Mouse (Mus musculus): ENCODE measurements at regions not wholly inside any gene's neighbourhood (a gene's known extent, or its start where the extent isn't known, plus 50 kb on each side); places are given as distances from the start of the nearest gene placed in this dataset.

- Histone ChIP-seq H3K27me3 (ENCODE audit: low read depth, poor library complexity, severe bottlenecking) (no peaks in the 10 kb centered on the region), H3K4me1 (peaks cover 3% of the 10 kb centered on the region), H3K4me3 (no peak overlapping the region), H3K36me3 (no peaks in the 10 kb centered on the region), H3K9me3 (replicated peaks) (no peaks in the 10 kb centered on the region), H3K27ac (no peak overlapping the region)
- no peak for DNase-seq (ENCODE audit: low spot score)
- 84% methylated on average over 2 of the region's 2 CpGs for WGBS
Observed at GRCm38 (mm10) chr1:183933845-183934244, 79.3 kb upstream of the Dusp10 start.

- Histone ChIP-seq H3K27me3 (ENCODE audit: low read depth, poor library complexity, severe bottlenecking) (no peaks in the 10 kb centered on the region), H3K9me3 (replicated peaks) (no peaks in the 10 kb centered on the region), H3K4me1 (peaks cover 6% of the 10 kb centered on the region), H3K4me3 (no peak overlapping the region), H3K27ac (no peak overlapping the region), H3K36me3 (no peaks in the 10 kb centered on the region)
- WGBS, result 91% methylated on average over 11 of the region's 11 CpGs
- DNase-seq (ENCODE audit: low spot score), result no peak
Observed at GRCm38 (mm10) chr1:183937166-183937565, 75.9 kb upstream of the Dusp10 start.

GRCm38 (mm10) chr1:183938361-183938760, 74.7 kb upstream of the Dusp10 start:
- no peaks in the 10 kb centered on the region for H3K9me3 ChIP-seq (replicated peaks)
- no peak for DNase-seq (ENCODE audit: low spot score)
- 79% methylated on average over 6 of the region's 6 CpGs for WGBS

DNA sequence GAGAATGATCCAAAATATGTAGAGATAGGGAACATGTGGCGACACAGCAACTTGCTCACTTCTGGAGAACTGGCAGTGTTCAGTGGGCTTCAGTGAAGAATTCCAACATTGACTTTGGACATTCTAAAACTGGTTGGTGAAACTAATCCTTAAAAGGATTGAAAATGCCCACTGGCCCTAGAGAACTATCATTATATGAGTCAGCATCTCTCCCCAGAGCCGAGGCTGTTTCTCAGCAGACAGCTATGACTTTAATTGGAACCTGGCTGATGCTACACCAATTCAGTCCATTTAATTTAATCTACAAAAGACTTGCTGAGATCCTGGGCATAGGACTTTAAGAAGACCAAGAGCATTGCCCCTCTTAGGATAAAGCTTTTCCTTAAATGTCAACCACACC, 72.4 kb upstream of the Dusp10 start:
- Histone ChIP-seq H3K4me1 (peaks cover 6% of the 10 kb centered on the region), H3K27me3 (ENCODE audit: low read depth, poor library complexity, severe bottlenecking) (no peaks in the 10 kb centered on the region)

More at GRCm38 (mm10) chr1:183938361-183938760, 74.7 kb upstream of the Dusp10 start:
- no peaks in the 10 kb centered on the region for H3K27me3 ChIP-seq (ENCODE audit: low read depth, poor library complexity, severe bottlenecking)
- no peaks in the 10 kb centered on the region for H3K36me3 ChIP-seq
- H3K4me3 ChIP-seq, result no peak overlapping the region
- peaks cover 6% of the 10 kb centered on the region for H3K4me1 ChIP-seq
- no peak overlapping the region for H3K27ac ChIP-seq

DNA sequence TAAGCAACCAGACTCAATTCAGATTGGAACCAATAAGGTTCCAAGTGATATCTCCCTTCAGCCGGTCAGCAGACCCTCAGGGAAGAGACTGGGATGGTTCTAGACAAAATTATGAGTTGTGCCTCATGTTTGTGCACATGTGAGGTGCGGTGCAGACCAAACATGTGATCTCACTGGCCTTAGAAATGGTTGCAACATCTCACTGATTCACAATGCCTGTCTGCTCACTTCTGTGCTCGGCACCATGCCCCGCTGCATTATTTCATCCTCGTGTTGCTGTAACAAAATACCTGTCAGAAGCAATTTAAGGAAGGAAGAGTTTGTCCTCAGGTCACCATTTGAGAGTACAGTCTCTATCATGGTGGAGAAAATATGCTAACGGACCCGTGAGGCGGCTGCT, 66.9 kb upstream of the Dusp10 start:
- Histone ChIP-seq H3K4me1 (peaks cover 2% of the 10 kb centered on the region; the same call in 1 of the 2 replicates), H3K4me3 (no peak overlapping the region), H3K9me3 (replicated peaks) (no peaks in the 10 kb centered on the region), H3K36me3 (no peaks in the 10 kb centered on the region), H3K27ac (no peak overlapping the region), H3K27me3 (ENCODE audit: low read depth, poor library complexity, severe bottlenecking) (no peaks in the 10 kb centered on the region)
- no peak for DNase-seq (ENCODE audit: low spot score)
- WGBS, result 94% methylated on average over 8 of the region's 8 CpGs

More for the DNA sequence above, 72.4 kb upstream of the Dusp10 start:
- Histone ChIP-seq H3K4me3 (no peak overlapping the region), H3K27ac (no peak overlapping the region), H3K36me3 (no peaks in the 10 kb centered on the region), H3K9me3 (replicated peaks) (no peaks in the 10 kb centered on the region)
- 88% methylated on average over 2 of the region's 2 CpGs for WGBS
- DNase-seq (ENCODE audit: low spot score), result no peak

GRCm38 (mm10) chr1:183947066-183947465, 66.0 kb upstream of the Dusp10 start:
- no peak for DNase-seq (ENCODE audit: low spot score)
- no peaks in the 10 kb centered on the region for H3K9me3 ChIP-seq (replicated peaks)
- WGBS, result 80% methylated on average over 5 of the region's 5 CpGs
- H3K27me3 ChIP-seq (ENCODE audit: low read depth, poor library complexity, severe bottlenecking), result no peaks in the 10 kb centered on the region
- H3K4me3 ChIP-seq, result no peak overlapping the region
- H3K27ac ChIP-seq, result no peak overlapping the region
- H3K36me3 ChIP-seq, result no peaks in the 10 kb centered on the region
- H3K4me1 ChIP-seq, result peaks cover 2% of the 10 kb centered on the region; the same call in 1 of the 2 replicates

DNA sequence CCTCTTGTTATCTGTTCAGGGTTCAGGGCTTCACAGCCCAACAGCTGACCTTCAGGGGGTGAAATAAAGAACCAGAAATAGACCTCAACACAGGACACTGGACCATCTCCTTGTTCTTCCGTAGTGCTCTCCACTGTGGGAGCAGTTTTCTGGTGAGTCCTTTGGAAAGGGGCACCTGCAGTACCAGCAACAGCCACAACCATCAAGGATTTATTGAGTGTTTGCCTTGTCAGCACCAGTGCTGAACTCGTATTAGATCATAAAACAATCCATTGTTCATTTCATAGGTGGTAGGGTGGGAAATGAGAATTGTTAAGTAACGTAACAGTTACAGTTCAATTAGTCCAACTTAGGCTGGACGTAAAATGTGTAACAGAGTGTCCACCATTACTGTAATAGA, 63.9 kb upstream of the Dusp10 start:
- no peaks in the 10 kb centered on the region for H3K27me3 ChIP-seq (ENCODE audit: low read depth, poor library complexity, severe bottlenecking)
- peak; percentile 37 for DNase-seq (ENCODE audit: low spot score)
- H3K4me1 ChIP-seq, result peaks cover 2% of the 10 kb centered on the region; the same call in 1 of the 2 replicates
- WGBS, result 75% methylated on average over 4 of the region's 4 CpGs
- no peaks in the 10 kb centered on the region for H3K9me3 ChIP-seq (replicated peaks)
- H3K4me3 ChIP-seq, result no peak overlapping the region
- no peak overlapping the region for H3K27ac ChIP-seq
- H3K36me3 ChIP-seq, result no peaks in the 10 kb centered on the region

GRCm38 (mm10) chr1:183954086-183954485, 59.0 kb upstream of the Dusp10 start:
- H3K4me3 ChIP-seq, result no peak overlapping the region
- 92% methylated on average over 2 of the region's 2 CpGs for WGBS
- no peaks in the 10 kb centered on the region for H3K9me3 ChIP-seq (replicated peaks)

DNA sequence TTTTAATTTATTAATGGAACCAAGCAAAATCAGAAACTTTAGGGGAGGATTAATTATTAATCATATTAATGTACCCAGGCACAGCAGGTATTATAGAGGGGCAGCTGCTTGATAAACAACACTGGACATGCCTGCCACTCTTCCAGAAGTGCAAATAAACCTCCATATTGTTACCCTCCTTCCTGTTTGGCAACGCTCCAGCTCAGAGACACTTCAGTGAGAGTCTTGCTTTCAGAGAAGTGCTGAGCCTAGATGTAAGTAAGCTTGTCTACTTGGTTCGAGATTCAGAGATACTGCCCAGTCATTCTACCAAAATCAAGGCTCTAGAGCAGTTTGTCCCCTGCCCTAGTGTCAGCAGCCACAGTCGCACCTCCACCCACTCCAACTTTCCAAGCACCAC, 56.7 kb upstream of the Dusp10 start:
- no peaks in the 10 kb centered on the region for H3K9me3 ChIP-seq (replicated peaks)
- 83% methylated on average over 3 of the region's 3 CpGs for WGBS
- H3K27ac ChIP-seq, result no peak overlapping the region
- no peaks in the 10 kb centered on the region for H3K27me3 ChIP-seq (ENCODE audit: low read depth, poor library complexity, severe bottlenecking)
- no peaks in the 10 kb centered on the region for H3K4me1 ChIP-seq
- no peaks in the 10 kb centered on the region for H3K36me3 ChIP-seq
- no peak overlapping the region for H3K4me3 ChIP-seq
- no peak for DNase-seq (ENCODE audit: low spot score)

More at GRCm38 (mm10) chr1:183954086-183954485, 59.0 kb upstream of the Dusp10 start:
- Histone ChIP-seq H3K4me1 (peaks cover 1% of the 10 kb centered on the region; the same call in 1 of the 2 replicates), H3K27ac (no peak overlapping the region), H3K27me3 (ENCODE audit: low read depth, poor library complexity, severe bottlenecking) (no peaks in the 10 kb centered on the region), H3K36me3 (no peaks in the 10 kb centered on the region)
- DNase-seq (ENCODE audit: low spot score), result no peak

DNA sequence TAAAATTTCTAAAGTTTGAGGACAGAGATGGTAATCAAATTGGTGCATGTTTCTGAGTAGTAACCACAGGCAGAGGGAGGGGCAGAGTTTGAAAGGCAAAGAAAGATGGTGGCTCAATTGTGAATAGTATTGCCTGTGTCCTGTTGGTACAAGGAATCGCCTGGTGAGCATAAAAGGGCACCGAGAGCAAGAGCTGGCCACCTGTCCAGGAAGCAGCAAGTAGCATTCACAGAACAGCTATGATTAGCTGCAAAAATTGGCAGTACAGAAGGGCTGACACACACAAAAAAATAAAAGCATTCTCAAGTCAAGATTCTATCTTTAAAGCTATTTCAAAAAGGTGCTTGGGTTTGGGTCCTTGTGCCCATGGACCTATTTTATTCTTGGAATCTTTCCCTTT, 51.7 kb upstream of the Dusp10 start:
- Histone ChIP-seq H3K4me1 (no peaks in the 10 kb centered on the region), H3K9me3 (replicated peaks) (no peaks in the 10 kb centered on the region), H3K4me3 (no peak overlapping the region), H3K36me3 (no peaks in the 10 kb centered on the region), H3K27ac (no peak overlapping the region), H3K27me3 (ENCODE audit: low read depth, poor library complexity, severe bottlenecking) (no peaks in the 10 kb centered on the region)
- DNase-seq (ENCODE audit: low spot score), result no peak
- 94% methylated on average over 2 of the region's 2 CpGs for WGBS

GRCm38 (mm10) chr1:183962486-183962885, 50.6 kb upstream of the Dusp10 start:
- WGBS, result 93% methylated on average over 2 of the region's 2 CpGs
- no peaks in the 10 kb centered on the region for H3K4me1 ChIP-seq
- no peak overlapping the region for H3K4me3 ChIP-seq
- no peaks in the 10 kb centered on the region for H3K36me3 ChIP-seq
- H3K27me3 ChIP-seq (ENCODE audit: low read depth, poor library complexity, severe bottlenecking), result no peaks in the 10 kb centered on the region
- no peak overlapping the region for H3K27ac ChIP-seq
- DNase-seq (ENCODE audit: low spot score), result no peak
- H3K9me3 ChIP-seq (replicated peaks), result no peaks in the 10 kb centered on the region

DNA sequence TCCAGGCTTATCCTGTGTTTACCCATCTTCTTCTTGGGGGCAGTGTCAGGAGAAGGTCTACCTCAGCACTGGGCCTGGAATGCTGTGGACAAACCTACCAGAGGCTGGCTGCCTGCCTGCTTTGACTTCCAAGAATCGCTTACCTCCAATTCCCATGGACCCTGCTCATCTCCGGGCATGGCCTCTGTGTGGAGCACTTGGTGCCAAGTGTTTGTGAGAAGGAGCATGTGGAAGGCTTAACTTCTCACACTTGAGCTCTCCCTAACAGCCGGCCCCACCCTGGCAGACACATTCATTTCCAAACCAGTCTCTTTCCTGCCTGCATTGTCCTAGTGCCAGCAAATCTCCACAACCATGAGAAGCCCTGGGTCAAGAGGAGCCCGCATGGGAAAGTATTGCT, 49.8 kb upstream of the Dusp10 start:
- WGBS, result 96% methylated on average over 4 of the region's 4 CpGs
- no peaks in the 10 kb centered on the region for H3K27me3 ChIP-seq (ENCODE audit: low read depth, poor library complexity, severe bottlenecking)
- no peaks in the 10 kb centered on the region for H3K9me3 ChIP-seq (replicated peaks)
- no peak overlapping the region for H3K4me3 ChIP-seq
- no peaks in the 10 kb centered on the region for H3K36me3 ChIP-seq
- DNase-seq (ENCODE audit: low spot score), result no peak
- H3K27ac ChIP-seq, result no peak overlapping the region
- no peaks in the 10 kb centered on the region for H3K4me1 ChIP-seq
